Mouse (Mus musculus) adrenal gland, postnatal 25 days (tissue): Measurements from ENCODE around the gene Ctnna3. TPM values are rescaled to one million over a fixed set of nuclear protein-coding genes. Genes with fewer than 3 reads are reported as not detected.

Experiments used
- DNase-seq: peaks from one replicate; pipeline ENCODE4 v3.0.0; 2021; ENCODE audit warnings: mixed read lengths
- total RNA-seq: library from RNA; stranded (reverse); gene quantifications from 2 replicates; pipeline ENCODE4 v1.2.3, GENCODE M21; 2021

The Ctnna3 gene
- total RNA-seq, 1 experiment from 2014 or later = 1.2 TPM

DNA sequence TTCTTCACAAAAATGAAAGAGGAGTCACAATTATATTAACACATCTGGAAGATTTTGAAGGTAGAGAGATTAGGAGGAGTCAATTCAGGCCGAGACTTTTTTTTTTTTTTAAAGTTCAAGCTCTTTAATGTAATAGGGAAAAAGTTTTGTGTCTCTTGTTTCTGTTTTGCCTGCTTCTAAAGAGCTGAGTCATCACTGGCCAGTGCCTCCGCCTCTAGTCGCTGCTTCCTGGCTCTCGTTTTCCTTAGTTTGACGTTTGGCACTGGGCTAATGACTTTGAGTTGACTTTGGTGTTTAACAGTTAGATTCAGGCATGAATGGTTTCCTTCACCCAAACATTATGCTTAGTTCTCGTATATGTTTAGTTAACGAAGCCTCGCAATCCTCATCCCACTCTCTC, 282.6 kb downstream of the Ctnna3 start:
- no peak for DNase-seq

DNA sequence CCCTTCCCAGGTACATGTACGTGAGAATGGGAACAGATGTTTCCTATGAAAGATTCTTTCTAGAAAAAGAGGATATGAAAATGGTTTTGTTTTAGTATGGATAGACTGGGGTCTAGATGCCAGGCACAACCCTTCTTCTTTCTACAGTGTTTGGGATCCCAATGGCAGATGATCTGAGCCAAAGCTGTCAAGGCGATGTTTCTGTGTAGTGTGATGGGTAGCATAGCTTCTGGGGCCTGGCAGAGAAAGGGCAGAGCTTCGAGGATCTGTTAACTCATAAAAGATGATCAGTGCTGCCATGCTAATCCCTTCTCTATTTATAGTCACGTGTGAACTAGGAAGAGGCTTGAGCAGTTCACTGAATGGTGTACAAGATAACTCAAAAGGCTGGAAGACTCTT, 284.3 kb downstream of the Ctnna3 start:
- no peak for DNase-seq

DNA sequence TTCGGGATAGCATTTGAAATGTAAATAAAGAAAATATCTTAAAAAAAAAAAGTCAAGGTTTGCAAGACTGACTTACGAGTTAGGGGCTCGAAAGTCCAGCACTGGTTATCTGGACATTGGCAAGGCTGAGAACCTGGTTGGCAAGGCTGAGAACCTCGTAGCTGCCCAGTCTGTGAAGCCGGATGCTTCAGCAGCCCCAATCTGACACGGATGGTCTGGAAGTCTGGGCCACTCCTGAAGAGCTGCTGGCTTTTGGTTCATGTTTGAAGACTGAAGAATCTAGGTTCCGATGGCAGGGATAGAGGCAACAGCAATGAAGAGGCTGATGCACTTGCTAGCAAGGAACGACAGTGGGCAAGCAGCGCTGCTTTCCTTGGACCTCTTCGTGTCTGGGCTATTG, 339.0 kb downstream of the Ctnna3 start:
- DNase-seq = no peak

DNA sequence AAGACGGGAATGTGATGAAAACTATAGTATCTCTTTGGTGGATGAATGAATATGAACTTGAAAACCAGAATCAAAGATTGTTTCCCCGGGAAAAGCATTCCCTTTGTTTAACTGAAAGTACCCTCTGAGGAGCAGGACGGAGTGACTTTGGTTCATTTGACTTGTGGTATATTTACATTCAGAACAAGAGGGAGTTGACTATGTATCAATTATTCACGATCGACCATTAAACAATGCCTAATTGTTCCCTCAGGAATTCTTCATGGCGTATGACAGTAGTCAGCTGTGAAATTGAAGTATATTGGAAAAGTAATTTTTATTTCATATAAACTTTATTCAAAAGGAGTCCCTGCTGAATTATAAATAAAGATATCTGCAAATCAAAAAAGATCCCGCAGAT, 341.8 kb downstream of the Ctnna3 start:
- DNase-seq = no peak

DNA sequence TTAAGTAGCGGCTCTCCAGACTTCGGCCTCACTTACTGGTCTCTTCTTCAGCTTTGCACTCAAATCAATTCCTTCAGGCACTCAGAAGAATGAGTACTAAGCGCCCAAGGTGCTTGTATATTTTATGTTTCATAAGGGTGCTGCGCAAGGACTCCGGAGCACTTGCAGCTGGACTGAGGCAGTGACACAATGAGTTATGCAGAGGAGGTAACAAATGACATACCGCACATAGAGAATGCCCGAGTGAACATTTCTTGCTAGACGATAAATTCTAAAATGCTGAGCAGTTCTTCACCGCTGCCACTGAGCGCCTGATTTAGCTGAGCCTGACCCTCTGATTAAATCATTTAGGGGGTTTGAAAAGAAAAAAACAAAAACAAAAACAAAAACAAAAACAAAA, 342.2 kb downstream of the Ctnna3 start:
- no peak for DNase-seq

DNA sequence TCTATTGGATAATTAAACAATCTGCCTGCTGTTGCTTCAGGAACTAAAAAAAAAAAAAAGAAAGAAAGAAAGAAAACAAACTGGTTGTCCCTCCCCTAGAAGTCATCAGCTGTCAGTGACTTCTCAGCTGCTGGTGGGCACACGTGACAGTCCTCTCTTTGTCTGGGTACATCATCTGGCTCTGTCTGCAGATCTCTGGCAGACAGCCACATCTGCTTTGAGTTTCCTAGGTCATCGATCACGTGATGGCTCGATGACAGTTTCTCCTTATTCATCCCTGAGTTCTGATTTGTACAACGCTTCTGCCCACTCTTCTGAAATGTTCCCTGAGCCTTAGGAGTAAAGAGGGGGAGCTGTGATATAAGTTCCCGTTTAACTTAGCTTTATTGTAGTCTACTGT, 352.1 kb downstream of the Ctnna3 start:
- DNase-seq = no peak

DNA sequence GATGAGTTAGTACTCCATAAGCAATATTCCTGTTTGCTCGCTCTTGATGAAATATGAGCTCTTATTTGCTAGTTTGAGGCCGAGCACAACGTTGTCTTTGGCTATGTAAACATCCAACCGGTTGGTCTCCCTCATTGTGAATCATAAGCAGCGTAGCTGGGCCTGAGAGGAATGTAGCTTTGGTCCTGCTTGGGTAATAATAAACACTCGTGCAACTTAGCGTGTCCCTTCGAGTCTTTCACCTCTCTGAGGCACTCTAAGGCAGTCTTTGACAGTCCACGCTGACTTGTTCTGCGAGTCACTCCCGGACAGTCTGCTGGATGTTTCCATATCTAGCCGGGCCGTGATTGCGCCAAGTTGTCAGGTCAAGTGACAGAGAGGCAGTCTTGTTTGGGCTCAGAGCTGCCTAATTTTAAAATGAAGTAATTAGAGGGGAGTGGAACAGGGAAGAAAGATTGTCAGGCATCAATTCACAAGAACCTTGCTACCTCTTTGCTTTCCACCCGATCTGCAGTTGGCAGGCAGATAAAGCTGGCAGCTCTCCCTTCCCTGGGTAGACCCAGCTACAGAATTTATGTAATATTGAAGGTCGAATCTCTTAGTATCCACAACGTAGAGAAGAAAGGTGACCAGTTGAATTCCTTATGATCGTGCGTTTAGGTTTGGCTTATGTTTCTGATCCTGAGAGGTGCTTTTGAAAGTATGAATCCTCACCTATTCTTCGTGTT, 355.1 kb downstream of the Ctnna3 start:
- DNase-seq = no peak

DNA sequence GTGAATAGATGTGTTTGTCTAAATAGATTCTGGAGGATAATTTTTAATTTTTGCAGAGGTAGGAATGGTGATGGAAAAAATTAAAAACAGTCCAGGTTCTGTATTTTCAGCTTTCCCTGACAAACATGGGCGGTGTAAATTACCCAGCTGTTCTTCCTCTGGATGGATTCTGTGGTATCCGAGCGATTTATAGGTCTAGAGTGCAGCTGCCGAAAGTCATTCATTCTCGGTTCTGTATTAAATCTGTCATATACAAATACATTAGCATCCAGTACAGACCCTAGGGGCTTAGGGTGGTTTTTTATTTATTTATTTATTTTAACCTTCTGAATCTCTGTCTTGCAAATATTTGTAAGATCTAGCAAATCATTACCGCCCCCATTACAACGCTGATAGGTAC, 356.5 kb downstream of the Ctnna3 start:
- no peak for DNase-seq

DNA sequence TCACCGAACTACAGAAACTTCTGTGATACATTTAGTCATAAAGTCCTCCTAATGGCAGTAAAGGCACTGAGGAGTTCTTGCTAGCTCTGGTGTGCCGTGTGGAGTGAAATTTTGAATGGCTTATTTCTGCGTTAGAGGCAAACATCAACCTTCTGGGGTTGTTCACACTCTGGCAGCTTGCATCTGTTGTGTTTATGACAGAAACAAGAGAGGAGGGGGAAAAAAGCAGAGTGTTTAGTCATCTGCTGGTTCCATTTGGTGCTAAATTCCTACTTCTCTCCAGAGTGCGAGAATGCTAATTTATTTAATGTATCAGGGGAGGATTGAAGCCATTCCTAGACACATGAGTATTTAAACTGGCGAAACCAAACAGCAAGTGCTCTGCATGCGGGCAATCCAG, 374.0 kb downstream of the Ctnna3 start:
- DNase-seq = no peak

DNA sequence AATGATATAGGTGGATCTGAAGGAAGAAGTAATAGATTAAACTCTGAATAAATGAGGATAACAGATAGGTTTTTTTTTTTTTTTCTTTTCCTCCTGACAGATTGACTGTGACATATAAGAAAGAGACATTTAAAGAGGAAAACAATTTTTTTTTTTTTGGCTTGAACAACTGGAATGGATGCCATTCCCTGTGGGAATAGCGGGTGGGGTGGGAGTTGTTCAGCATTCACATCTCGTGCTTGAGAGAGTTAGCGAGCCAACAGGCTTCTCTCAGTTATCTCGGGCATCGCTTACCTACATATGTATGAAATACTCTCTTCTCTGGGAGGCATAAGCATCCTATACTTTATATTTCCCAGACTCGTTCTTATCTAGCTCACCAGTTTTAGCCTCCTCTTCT, 375.7 kb downstream of the Ctnna3 start:
- no peak for DNase-seq

DNA sequence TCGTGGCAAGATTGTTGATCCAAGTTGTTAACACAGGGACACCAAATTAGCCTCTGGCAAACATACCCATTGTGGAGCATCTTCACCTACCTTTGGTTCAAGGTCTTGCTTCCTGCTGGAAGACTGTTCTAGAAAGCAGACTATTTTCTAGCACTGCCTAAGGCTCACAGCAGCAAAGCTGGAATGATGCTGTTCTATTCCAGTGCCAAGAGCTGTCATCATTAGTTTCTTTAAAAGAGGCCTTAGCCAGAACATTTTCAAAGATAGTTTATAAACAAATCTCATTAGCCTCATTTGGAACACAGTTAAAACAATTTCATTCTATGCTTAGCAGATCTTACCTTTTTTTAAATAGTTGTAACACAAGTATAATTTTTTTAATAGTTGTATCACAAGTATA, 376.4 kb downstream of the Ctnna3 start:
- no peak for DNase-seq

DNA sequence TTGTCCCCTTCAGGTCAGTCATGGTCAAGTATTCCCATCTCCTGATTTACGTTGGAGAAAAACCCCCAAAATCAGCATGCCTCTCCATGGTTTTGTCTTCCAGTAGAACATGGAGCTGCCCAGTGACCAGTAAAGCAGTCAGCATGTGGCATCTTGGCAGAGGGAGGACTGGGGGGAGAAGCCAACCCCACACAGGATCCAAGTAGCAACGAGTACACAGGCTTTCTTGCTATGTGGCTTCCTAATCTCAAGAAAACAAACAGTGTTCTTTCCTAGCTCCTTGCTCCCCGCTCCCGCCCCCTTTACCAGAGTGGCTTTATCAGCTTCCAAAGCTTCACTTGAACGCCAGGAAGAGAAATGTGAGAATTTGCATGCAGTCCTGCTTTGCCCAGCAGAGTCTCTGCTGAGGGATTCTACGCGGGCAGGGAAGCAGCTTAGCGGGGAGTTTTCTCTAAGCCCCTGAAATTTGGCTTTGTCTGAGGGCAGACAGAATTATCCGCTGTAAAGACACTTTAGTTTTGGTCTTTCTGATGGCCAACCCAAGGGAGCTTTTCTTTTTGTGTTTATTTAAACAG, 380.2 kb downstream of the Ctnna3 start:
- no peak for DNase-seq

DNA sequence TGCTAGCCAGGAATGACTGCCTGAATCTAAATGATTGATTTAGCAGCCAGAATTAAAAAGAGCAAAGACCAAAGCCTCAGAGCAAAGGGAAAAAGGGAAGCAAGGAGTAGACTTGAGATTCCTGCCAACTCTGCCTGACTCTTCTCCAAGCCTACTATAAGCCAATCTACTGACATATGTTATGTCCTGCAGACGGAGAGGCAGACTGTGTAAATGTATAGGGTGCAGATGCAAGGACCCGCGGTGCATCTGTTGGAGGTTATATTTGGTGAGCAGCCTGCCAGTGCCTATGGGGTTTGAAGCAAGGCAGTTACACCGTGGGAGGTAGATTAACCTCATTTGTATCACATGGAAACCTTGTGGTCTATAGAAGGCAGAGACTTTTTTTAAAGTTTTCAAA, 409.1 kb downstream of the Ctnna3 start:
- no peak for DNase-seq

DNA sequence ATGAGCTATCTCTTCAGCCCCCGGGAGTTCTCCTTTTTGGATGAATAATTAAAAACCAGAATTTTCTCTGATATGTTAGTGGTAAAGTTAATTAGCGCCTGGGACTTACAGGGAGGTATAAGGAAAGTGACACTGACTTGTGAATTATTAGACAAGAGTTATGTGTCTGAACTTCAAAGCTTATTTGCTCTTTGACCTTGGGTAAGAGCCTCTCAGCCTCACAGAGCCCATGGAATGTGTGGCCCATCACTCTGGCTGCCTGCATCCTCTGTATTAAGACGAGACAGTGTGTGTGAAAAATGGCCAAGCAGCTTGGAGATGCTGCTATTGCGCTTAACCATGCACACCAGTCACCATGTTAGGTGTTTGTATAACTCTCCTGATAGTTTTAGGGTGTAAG, 422.0 kb downstream of the Ctnna3 start:
- no peak for DNase-seq

DNA sequence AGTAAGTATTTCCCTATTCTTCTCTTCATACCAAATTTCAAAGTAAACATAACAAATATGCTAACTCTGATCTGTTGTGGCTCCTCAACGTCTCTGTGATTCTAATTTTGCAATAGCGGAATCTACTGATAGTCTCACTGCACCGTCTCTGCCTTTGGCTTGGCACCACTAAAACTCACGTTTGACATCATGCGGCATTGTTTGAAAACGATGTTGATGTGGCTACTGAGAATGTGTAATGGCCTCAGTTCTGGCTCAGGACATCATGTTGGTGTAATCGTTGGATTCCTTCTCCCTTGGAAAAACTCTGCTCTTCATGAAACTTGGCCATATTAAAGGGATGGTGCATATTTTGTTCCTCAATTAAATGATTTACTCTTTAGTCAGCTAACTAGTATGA, 439.2 kb downstream of the Ctnna3 start:
- no peak for DNase-seq

DNA sequence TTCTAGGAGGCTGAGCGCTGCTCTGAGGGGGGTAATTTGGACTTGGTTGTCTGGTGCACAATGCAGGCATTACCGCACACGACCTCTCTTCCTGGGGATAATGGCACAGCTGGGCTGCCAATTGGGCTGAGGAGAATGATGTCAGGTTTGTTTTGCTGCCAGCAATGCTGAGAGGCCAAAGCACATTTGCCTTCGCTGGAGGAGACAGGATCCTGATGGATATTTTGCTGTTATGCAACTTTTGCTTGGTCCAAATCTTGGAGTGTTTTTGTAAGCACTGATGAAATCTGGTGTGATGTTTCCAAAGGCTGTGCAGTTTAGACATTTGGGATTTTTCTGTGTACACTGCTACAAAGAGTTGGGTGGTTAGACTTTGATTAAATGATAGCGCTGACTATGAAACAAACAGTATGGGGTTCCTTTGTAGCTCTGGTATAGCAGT, 450.6 kb downstream of the Ctnna3 start:
- no peak for DNase-seq

DNA sequence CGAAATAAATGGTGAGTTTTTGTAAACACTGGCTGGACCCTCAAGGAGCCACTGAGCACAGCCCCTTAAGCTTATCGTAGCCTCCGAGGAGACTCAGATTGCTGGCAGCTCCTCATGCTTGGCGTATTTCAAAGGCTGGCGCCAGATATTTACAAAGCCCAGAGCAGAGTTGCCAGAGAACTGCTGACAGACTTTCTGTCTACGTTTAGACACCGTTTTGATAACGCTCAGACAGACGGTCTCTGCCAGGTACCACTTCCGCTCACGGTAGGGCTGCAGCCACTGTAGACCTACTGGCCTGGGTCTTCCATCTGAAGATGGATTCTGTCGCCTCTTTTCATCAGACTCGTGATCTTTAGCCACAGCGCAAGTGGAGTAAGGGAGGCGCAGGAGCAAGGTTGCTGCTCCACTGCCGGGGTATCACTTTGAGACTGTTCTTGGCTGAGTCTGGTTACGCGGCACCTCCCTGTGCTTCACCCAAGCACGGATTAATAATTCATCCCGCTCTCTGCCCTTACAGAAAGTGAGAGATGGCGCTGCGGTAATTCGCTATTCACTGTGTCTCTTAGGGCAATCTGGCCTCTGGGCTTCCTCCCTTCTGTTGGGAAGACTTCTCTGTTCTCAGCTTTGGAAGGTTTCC, 456.7 kb downstream of the Ctnna3 start:
- DNase-seq = no peak

DNA sequence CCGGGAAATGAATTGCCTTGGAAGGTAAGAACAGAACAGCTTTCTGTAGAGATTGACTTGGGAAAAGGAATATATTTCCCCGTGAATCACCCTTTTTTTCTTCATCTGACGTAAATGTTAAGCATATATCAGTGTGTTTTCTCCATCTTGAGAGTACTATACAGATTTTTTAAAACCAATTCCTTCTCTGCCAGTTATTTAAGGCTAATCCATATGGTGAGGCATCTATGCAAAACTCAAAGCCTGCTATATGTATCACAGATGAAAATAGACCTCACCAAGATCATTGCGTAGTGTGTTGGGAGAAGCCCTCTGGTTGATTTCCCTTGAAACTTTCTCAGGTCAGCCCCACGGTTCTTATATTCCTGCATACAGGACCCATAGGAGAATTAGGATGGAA, 464.7 kb downstream of the Ctnna3 start:
- no peak for DNase-seq

DNA sequence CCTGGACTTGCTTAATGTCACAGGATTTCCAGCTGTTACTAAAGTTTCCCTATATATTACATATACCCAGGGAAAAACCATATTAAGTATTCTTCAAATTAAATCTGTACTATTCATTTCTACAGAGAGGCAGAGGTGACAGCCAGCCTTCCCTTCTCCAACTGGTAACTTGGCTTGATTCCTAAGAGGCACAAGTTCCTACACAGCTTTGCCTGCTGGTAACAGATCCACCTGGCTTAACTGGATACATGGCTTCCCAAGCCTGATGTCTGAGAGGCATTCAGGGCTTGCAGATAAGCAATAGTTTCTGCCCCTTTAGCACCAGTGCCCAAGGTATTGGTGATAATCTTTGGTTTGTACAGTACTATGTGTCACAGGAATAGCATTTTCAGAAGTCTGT, 470.0 kb downstream of the Ctnna3 start:
- no peak for DNase-seq

DNA sequence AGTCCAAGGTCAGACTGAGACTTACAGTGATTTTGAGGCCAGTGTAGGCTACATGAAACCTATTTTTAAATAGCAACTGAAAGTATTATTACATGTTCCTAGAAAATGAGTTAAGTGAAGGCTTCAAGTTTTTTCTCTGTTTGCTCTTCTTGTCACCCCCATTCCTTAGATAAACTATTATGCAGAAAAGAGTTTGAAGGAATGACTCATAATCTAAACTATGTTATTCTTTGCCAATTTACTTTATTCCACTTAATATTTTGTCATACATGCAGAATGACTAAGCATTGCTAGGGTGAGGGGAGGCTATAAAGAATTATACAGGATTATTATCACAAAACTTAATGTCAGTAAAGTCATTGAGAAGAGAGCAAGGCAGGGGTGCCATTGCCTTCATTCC, 479.0 kb downstream of the Ctnna3 start:
- no peak for DNase-seq

DNA sequence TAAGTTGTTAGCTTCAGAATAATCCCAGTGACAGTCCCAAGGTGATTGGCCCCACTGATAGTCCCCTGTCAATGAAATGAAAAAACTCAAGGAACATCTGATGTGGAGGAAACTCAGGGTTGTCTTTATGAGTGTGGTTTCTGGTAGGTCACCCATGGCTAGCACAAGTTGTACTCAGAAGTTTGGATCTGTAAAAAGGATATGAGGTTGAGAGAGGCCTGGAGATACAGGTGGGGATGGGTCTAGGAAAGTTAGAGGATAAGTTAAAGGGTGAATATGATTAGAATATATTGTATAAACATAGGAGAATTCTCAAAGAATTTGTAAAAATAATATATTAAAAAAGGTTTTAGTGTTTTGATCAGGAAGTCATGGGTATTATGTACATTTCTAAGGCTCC, 497.4 kb downstream of the Ctnna3 start, which contains the start of gene Gm10118:
Gm10118 (minus strand) TSS at position 101 of the 400 bp plus-strand sequence.
- no peak for DNase-seq

DNA sequence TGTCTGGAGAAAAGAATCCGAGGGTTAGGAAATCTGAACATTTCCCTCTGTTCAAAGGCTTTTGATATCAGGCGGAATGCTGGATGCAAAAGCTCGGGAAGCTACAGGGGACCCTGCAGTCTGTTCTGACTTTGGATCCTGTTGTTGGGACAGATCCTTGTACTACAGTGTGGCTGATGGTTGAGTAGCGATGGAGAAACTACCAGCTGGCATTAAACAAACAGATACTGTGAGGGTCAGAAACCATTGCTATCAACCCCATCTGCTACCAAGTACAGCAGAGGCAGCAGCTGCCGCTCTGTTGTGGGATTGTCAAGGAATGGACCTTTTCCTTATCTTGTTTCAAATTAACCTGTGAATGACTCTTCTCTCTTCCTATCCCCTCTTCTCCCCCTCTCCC, 504.0 kb downstream of the Ctnna3 start:
- no peak for DNase-seq

DNA sequence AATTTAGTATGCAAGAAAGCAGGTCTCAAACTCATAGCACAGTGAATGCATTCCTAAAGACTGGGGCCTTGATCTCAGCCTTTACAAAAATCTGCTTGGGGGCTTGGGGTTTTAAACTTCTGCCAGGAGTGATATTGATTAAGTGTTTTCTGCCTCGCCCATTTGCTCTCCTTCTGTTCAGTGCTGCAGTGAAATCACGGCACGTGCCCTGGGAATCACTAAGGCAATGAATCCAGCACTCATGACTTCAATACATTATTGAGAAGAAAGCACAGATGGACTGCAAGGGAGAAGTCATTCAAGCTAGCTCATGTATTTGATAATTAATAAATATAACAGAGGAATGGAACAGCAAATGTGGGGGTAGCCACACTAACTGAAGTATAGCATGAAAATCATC, 515.6 kb downstream of the Ctnna3 start:
- no peak for DNase-seq

DNA sequence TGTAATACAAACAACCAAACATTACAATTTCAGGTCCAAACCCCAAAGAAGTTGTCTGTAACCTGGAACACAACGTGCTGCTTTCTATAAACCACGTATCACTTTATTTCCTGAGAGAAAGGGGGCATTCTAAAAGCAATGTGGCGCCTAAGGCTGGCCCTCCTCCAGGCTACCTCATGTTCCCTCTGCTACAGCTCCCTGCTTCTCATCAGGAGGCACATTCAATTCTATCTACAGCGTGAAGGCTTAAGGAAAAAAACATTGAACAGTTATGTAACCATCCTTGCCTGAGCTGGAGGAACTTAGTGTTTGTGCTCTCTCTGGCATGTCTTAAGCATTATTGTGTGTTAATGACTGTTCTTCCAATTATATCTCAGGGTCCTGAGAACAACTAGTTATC, 517.4 kb downstream of the Ctnna3 start:
- no peak for DNase-seq
